Mouse (Mus musculus): ENCODE data around the gene Tmeff2. TPM values are rescaled to one million over a fixed set of nuclear protein-coding genes. Genes with fewer than 3 reads are reported as not detected.
"Not testable (repeated sequence)": the region's sequence is repeated elsewhere in the genome, so short reads cannot be mapped to it uniquely, and the experiment has no call there.

Gene Tmeff2
- not detected in 2 replicates for total RNA-seq (2014; fragmentation: Nextera tagmentation)
- not detected in 2 replicates for total RNA-seq (2017)

GRCm38 (mm10) chr1:50900386-50900785 lies at the start of gene Tmeff2:
Gene Tmeff2 (plus strand): TSS chr1:50900647.
- not testable (repeated sequence) for ATAC-seq (replicated peaks; ENCODE audit: low FRiP score, low TSS enrichment, poor library complexity, severe bottlenecking)

GRCm38 (mm10) chr1:50861515-50861914 lies 38.9 kb upstream of the Tmeff2 start:
- ATAC-seq (replicated peaks; ENCODE audit: low FRiP score, low TSS enrichment, poor library complexity, severe bottlenecking): no peak

- no peak for ATAC-seq (replicated peaks; ENCODE audit: low FRiP score, low TSS enrichment, poor library complexity, severe bottlenecking)
Measured at GRCm38 (mm10) chr1:50897696-50898095, 2.8 kb upstream of the Tmeff2 start.

- no peak for ATAC-seq (replicated peaks; ENCODE audit: low FRiP score, low TSS enrichment, poor library complexity, severe bottlenecking)
Measured at GRCm38 (mm10) chr1:50924838-50925355, 24.4 kb downstream of the Tmeff2 start.

GRCm38 (mm10) chr1:50925356-50925921 lies 25.0 kb downstream of the Tmeff2 start:
- no peak for ATAC-seq (replicated peaks; ENCODE audit: low FRiP score, low TSS enrichment, poor library complexity, severe bottlenecking)

GRCm38 (mm10) chr1:50926374-50927060 lies 26.1 kb downstream of the Tmeff2 start:
- ATAC-seq (replicated peaks; ENCODE audit: low FRiP score, low TSS enrichment, poor library complexity, severe bottlenecking): no peak

GRCm38 (mm10) chr1:50927077-50927611 lies 26.7 kb downstream of the Tmeff2 start:
- peak; percentile 80 for ATAC-seq (replicated peaks; ENCODE audit: low FRiP score, low TSS enrichment, poor library complexity, severe bottlenecking)

- no peak for ATAC-seq (replicated peaks; ENCODE audit: low FRiP score, low TSS enrichment, poor library complexity, severe bottlenecking)
Measured at GRCm38 (mm10) chr1:50927679-50928187, 27.3 kb downstream of the Tmeff2 start.

- ATAC-seq (replicated peaks; ENCODE audit: low FRiP score, low TSS enrichment, poor library complexity, severe bottlenecking): no peak
Measured at GRCm38 (mm10) chr1:50928776-50929175, 28.3 kb downstream of the Tmeff2 start.

GRCm38 (mm10) chr1:50935076-50935475 lies 34.6 kb downstream of the Tmeff2 start:
- no peak for ATAC-seq (replicated peaks; ENCODE audit: low FRiP score, low TSS enrichment, poor library complexity, severe bottlenecking)

- no peak for ATAC-seq (replicated peaks; ENCODE audit: low FRiP score, low TSS enrichment, poor library complexity, severe bottlenecking)
Measured at GRCm38 (mm10) chr1:50935484-50935883, 35.0 kb downstream of the Tmeff2 start.

- no peak for ATAC-seq (replicated peaks; ENCODE audit: low FRiP score, low TSS enrichment, poor library complexity, severe bottlenecking)
Measured at GRCm38 (mm10) chr1:50940131-50941039, 39.9 kb downstream of the Tmeff2 start.

GRCm38 (mm10) chr1:50948575-50948974 lies 48.1 kb downstream of the Tmeff2 start:
- no peak for ATAC-seq (replicated peaks; ENCODE audit: low FRiP score, low TSS enrichment, poor library complexity, severe bottlenecking)

- ATAC-seq (replicated peaks; ENCODE audit: low FRiP score, low TSS enrichment, poor library complexity, severe bottlenecking): no peak
Measured at GRCm38 (mm10) chr1:50958844-50959243, 58.4 kb downstream of the Tmeff2 start.

- peak; percentile 82 for ATAC-seq (replicated peaks; ENCODE audit: low FRiP score, low TSS enrichment, poor library complexity, severe bottlenecking)
Measured at GRCm38 (mm10) chr1:50961954-50962648, 61.7 kb downstream of the Tmeff2 start.

- ATAC-seq (replicated peaks; ENCODE audit: low FRiP score, low TSS enrichment, poor library complexity, severe bottlenecking): no peak
Measured at GRCm38 (mm10) chr1:50962649-50963000, 62.2 kb downstream of the Tmeff2 start.

- ATAC-seq (replicated peaks; ENCODE audit: low FRiP score, low TSS enrichment, poor library complexity, severe bottlenecking): no peak
Measured at GRCm38 (mm10) chr1:50969685-50970084, 69.2 kb downstream of the Tmeff2 start.

- no peak for ATAC-seq (replicated peaks; ENCODE audit: low FRiP score, low TSS enrichment, poor library complexity, severe bottlenecking)
Measured at GRCm38 (mm10) chr1:50970853-50971252, 70.4 kb downstream of the Tmeff2 start.
